Mouse (Mus musculus) heart, postnatal 14 days (tissue): ENCODE measurements around the gene Arglu1. TPM values are rescaled to one million over a fixed set of nuclear protein-coding genes. Genes with fewer than 3 reads are reported as not detected.

Experiments used
- DNase-seq, 2 experiments: peaks; one replicate each; pipeline ENCODE4 v3.0.0; 2021 to 2022
- intact Hi-C: fragments of 180-260 bp; cut with DNase I; formaldehyde crosslinking; loops from one replicate; pipeline ENCODE4 v1.15.1; 2025
- long read RNA-seq, 2 experiments: library from polyadenylated mRNA; stranded (forward); transcript quantifications; one replicate each; pipeline ENCODE4 v2.0.0; 2021
- total RNA-seq, 2 experiments: library from RNA; stranded (reverse); gene quantifications; 2 replicates each; pipeline ENCODE4 v1.2.3; 2021

Arglu1 gene
- total RNA-seq: 10 to 100 TPM; 35.6 to 39.7 TPM
- long read RNA-seq, experiment 1, transcript Arglu1-201 (4 exons, 3,197 nt): major isoform, 90 of 111 reads
- long read RNA-seq, experiment 1, partial matches to known transcripts: 2 of 111 reads
- long read RNA-seq, experiment 1, other reads (novel, unspliced or antisense): 17 of 111 reads
- long read RNA-seq, experiment 2, transcript Arglu1-204 (3 exons, 3,559 nt): minor isoform, 8 of 83 reads
- long read RNA-seq, experiment 2, transcript Arglu1-201 (4 exons, 3,197 nt): major isoform, 59 of 83 reads
- long read RNA-seq, experiment 2, partial matches to known transcripts: 2 of 83 reads
- long read RNA-seq, experiment 2, other reads (novel, unspliced or antisense): 14 of 83 reads

- intact Hi-C loops: no loop called here
- peak; percentile 99 for DNase-seq
Measured at GRCm38 (mm10) chr8:8690146-8691092, at the start of gene Arglu1. TSS of gene Arglu1 (minus strand) at chr8:8690521.

- DNase-seq: peak; percentile 14 to 16
Measured at GRCm38 (mm10) chr8:8737271-8737670, 47.0 kb upstream of the Arglu1 start.

GRCm38 (mm10) chr8:8736826-8737225, 46.5 kb upstream of the Arglu1 start:
- DNase-seq: no peak
- intact Hi-C loops: loop anchor here (1.0 to 5.0 kb wide), 3 partner anchors 73 to 256 kb away; no protein-coding TSS in a partner anchor

More at GRCm38 (mm10) chr8:8737271-8737670, 47.0 kb upstream of the Arglu1 start:
- intact Hi-C loops: loop anchor here (1.0 to 5.0 kb wide), 3 partner anchors 73 to 256 kb away; no protein-coding TSS in a partner anchor

- intact Hi-C loops: loop anchor here (5.0 kb wide), 1 partner anchor 47 kb away; no protein-coding TSS in a partner anchor
- peak in 1 of 2 experiments; percentile 32 for DNase-seq
Measured at GRCm38 (mm10) chr8:8733804-8734203, 43.5 kb upstream of the Arglu1 start.

GRCm38 (mm10) chr8:8728643-8729042, 38.3 kb upstream of the Arglu1 start:
- intact Hi-C loops: no loop called here
- DNase-seq: no peak

- DNase-seq: no peak
- intact Hi-C loops: no loop called here
Measured at GRCm38 (mm10) chr8:8726547-8726946, 36.2 kb upstream of the Arglu1 start.

GRCm38 (mm10) chr8:8704813-8705212, 14.5 kb upstream of the Arglu1 start:
- no peak for DNase-seq
- intact Hi-C loops: no loop called here

GRCm38 (mm10) chr8:8703668-8704067, 13.3 kb upstream of the Arglu1 start:
- no peak for DNase-seq
- intact Hi-C loops: no loop called here

- no peak for DNase-seq
- intact Hi-C loops: no loop called here
Measured at GRCm38 (mm10) chr8:8700821-8701220, 10.5 kb upstream of the Arglu1 start.

- intact Hi-C loops: no loop called here
- no peak for DNase-seq
Measured at GRCm38 (mm10) chr8:8700229-8700628, 9.9 kb upstream of the Arglu1 start.

GRCm38 (mm10) chr8:8689454-8690145, 721 bp downstream of the Arglu1 start:
- intact Hi-C loops: loop anchor here (5.0 kb wide), 1 partner anchor 43 kb away; no protein-coding TSS in a partner anchor
- DNase-seq: peak; percentile 70 to 73

GRCm38 (mm10) chr8:8688823-8689453, 1.4 kb downstream of the Arglu1 start:
- DNase-seq: no peak
- intact Hi-C loops: loop anchor here (5.0 kb wide), 1 partner anchor 43 kb away; no protein-coding TSS in a partner anchor

GRCm38 (mm10) chr8:8685517-8685916, 4.8 kb downstream of the Arglu1 start:
- no peak for DNase-seq
- intact Hi-C loops: loop anchor here (5.0 kb wide), 1 partner anchor 47 kb away; no protein-coding TSS in a partner anchor

GRCm38 (mm10) chr8:8682697-8683096, 7.6 kb downstream of the Arglu1 start:
- intact Hi-C loops: no loop called here
- DNase-seq: no peak

- intact Hi-C loops: no loop called here
- no peak for DNase-seq
Measured at GRCm38 (mm10) chr8:8678236-8678635, 12.1 kb downstream of the Arglu1 start.

GRCm38 (mm10) chr8:8674864-8675263, 15.5 kb downstream of the Arglu1 start:
- intact Hi-C loops: no loop called here
- DNase-seq: no peak

GRCm38 (mm10) chr8:8661759-8662138, 28.6 kb downstream of the Arglu1 start:
- DNase-seq: peak; percentile 92 to 94
- intact Hi-C loops: loop anchor here (2.0 to 5.0 kb wide), 5 partner anchors 156 to 511 kb away; no protein-coding TSS in a partner anchor

GRCm38 (mm10) chr8:8661103-8661758, 29.1 kb downstream of the Arglu1 start, which contains the start of gene Efnb2:
TSS of gene Efnb2 (minus strand) at chr8:8661242.
- DNase-seq: peak; percentile 97 to 98
- intact Hi-C loops: loop anchor here (2.0 to 5.0 kb wide), 5 partner anchors 156 to 511 kb away; no protein-coding TSS in a partner anchor
